ENCODE assay signal across 15 mouse cellular contexts in genomic region chr11:94976199-94976598, GRCm38 (mm10). TPM values are rescaled to one million over a fixed set of nuclear protein-coding genes. Genes with fewer than 3 reads are reported as not detected.
DNase-seq lines count a peak whose midpoint lies in the region; ATAC-seq lines count a peak whose summit lies in the region.
"Had no signal": no experiment of that assay in that cellular context is flagged by ENCODE, and none has a peak within 500 bp of the region (broad histone marks: within the 10 kb centered on the region; RNA-seq: fewer than 3 reads in every experiment).

TSS of gene Sgca (minus strand) at chr11:94976327.

- no peaks in the 10 kb centered on the region for H3K27me3 ChIP-seq in embryonic facial prominence, embryonic 15.5 days
- H3K27me3 ChIP-seq in heart, embryonic 16.5 days (ENCODE audit: control insufficient read depth, insufficient read depth, low read length), result no peaks in the 10 kb centered on the region
- H3K27me3 ChIP-seq: Patski had no signal

- 73% methylated on average over 5 of the region's 5 CpGs for WGBS in embryonic facial prominence, embryonic 15.5 days
- WGBS in heart, embryonic 16.5 days, result 34% methylated on average over 5 of the region's 5 CpGs

- no peaks in the 10 kb centered on the region for H3K36me3 ChIP-seq in embryonic facial prominence, embryonic 15.5 days
- no peaks in the 10 kb centered on the region for H3K36me3 ChIP-seq in heart, embryonic 16.5 days (ENCODE audit: control insufficient read depth, insufficient read depth)
- H3K36me3 ChIP-seq: kidney, embryonic 15.5 days; liver, embryonic 13.5 days had no signal

- ATAC-seq in cerebellum, adult (ENCODE audit: insufficient number of reproducible peaks, low FRiP score, low TSS enrichment), result no peak
- no peak for ATAC-seq in embryonic facial prominence, embryonic 15.5 days (ENCODE audit: insufficient number of reproducible peaks, low FRiP score, low TSS enrichment, low read depth)
- no peak for ATAC-seq in heart, embryonic 16.5 days (replicated peaks; ENCODE audit: extremely low read depth, insufficient read depth, low FRiP score)
- ATAC-seq: hindbrain, postnatal 0 days; Patski had no signal

- H3K27ac ChIP-seq in embryonic facial prominence, embryonic 15.5 days (replicated peaks), result no peak within 1 kb of the TSS
- peak within 1 kb of the TSS; percentile 77 for H3K27ac ChIP-seq in heart, embryonic 16.5 days (ENCODE audit: low read length)
- H3K27ac ChIP-seq: kidney, embryonic 15.5 days; liver, embryonic 13.5 days had no signal

- no peak within 1 kb of the TSS for H3K4me3 ChIP-seq in embryonic facial prominence, embryonic 15.5 days (replicated peaks)
- H3K4me3 ChIP-seq in heart, embryonic 16.5 days (ENCODE audit: low read length), result no peak within 1 kb of the TSS
- H3K4me3 ChIP-seq: kidney, embryonic 15.5 days; liver, embryonic 13.5 days had no signal

- H3K9me3 ChIP-seq in embryonic facial prominence, embryonic 15.5 days (replicated peaks), result no peaks in the 10 kb centered on the region
- H3K9me3 ChIP-seq in heart, embryonic 16.5 days (replicated peaks; ENCODE audit: control insufficient read depth, low read length), result no peaks in the 10 kb centered on the region
- H3K9me3 ChIP-seq: kidney, embryonic 15.5 days; liver, embryonic 13.5 days had no signal

- H3K9ac ChIP-seq in embryonic facial prominence, embryonic 15.5 days, result no peak within 1 kb of the TSS
- H3K9ac ChIP-seq in heart, embryonic 16.5 days (ENCODE audit: low read length), result peak within 1 kb of the TSS; percentile 53
- H3K9ac ChIP-seq: kidney, embryonic 15.5 days; liver, embryonic 13.5 days had no signal

- DNase-seq in cerebellum, adult 9-11 months, result peak; percentile 36
- DNase-seq in heart, adult 11 months, result peak; percentile 97
- no peak for DNase-seq in ovary, adult 18-20 months (ENCODE audit: low spot score)
- DNase-seq in frontal cortex, postnatal 36 days (ENCODE audit: low spot score in 2 of 2), result no peak
- no peak for DNase-seq in layer of hippocampus, adult 9-11 months
- DNase-seq: liver, embryonic 13.5 days; right cerebral cortex, postnatal 25 days; thymus, postnatal 4 days had no signal

- H3K4me1 ChIP-seq in embryonic facial prominence, embryonic 15.5 days, result peaks cover 14% of the 10 kb centered on the region; the same call in 1 of the 2 replicates
- H3K4me1 ChIP-seq in heart, embryonic 16.5 days (ENCODE audit: control insufficient read depth, insufficient read depth, low read length), result peaks cover 33% of the 10 kb centered on the region

- no peak within 1 kb of the TSS for H3K4me2 ChIP-seq in embryonic facial prominence, embryonic 15.5 days (replicated peaks)
- peak within 1 kb of the TSS; percentile 24; the same call in 1 of the 2 replicates for H3K4me2 ChIP-seq in heart, embryonic 16.5 days (ENCODE audit: low read depth, low read length)
- H3K4me2 ChIP-seq: kidney, embryonic 15.5 days; liver, embryonic 13.5 days; midbrain, embryonic 11.5 days had no signal

RNA-seq across cellular contexts. Expression of gene Sgca, which starts in this region (rescaled TPM):
- polyA plus RNA-seq in embryonic facial prominence, embryonic 15.5 days (2015; fragmentation: Nextera tagmentation; extraction: Ambion mirVana), result 11.7 and 14.6 TPM in 2 replicates
- polyA plus RNA-seq in heart, embryonic 16.5 days (2015; fragmentation: Nextera tagmentation; extraction: Ambion mirVana), result 27.9 and 29.4 TPM in 2 replicates
- polyA plus RNA-seq: midbrain, embryonic 11.5 days had no signal

Comparison
In these comparisons a context has a peak if more than half of its experiments do, and no peak if none do; other contexts are left out.
1. DNase-seq: peak in cerebellum, adult 9-11 months (single experiment) and heart, adult 11 months (single experiment); none in ovary, adult 18-20 months (single experiment), frontal cortex, postnatal 36 days (0 of 2) and layer of hippocampus, adult 9-11 months (single experiment).